Mouse (Mus musculus) layer of hippocampus, adult 6 months (tissue): ENCODE measurements around the gene Atp6v1g3. TPM values are rescaled to one million over a fixed set of nuclear protein-coding genes. Genes with fewer than 3 reads are reported as not detected.

ENCODE experiments used
- long read RNA-seq, 2 experiments: library from polyadenylated mRNA; unstranded; transcript quantifications; one replicate each; pipeline ENCODE4 v2.0.0; 2019 to 2020
- polyA plus RNA-seq: library from polyadenylated mRNA; unstranded; fragments of <200 nt; fragmentation: Nextera tagmentation; gene quantifications from 2 replicates; pipeline ENCODE4 v1.2.3, GENCODE M21; 2021

Gene Atp6v1g3
- not detected in 2 replicates for polyA plus RNA-seq
- long read RNA-seq, experiment 1 = 0 reads
- long read RNA-seq, experiment 2 = 0 reads

GRCm38 (mm10) chr1:138273438-138273837, at the start of gene Atp6v1g3:
Atp6v1g3 (plus strand) TSS chr1:138273738.

Other genes with a start within 250 kb of the Atp6v1g3 start
- gene Ptprc, start 98.0 kb upstream of the Atp6v1g3 start, polyA plus RNA-seq = 0.73 and 1.2 TPM in 2 replicates